Mouse (Mus musculus): ENCODE measurements around the gene Kalrn. TPM values are rescaled to one million over a fixed set of nuclear protein-coding genes. Genes with fewer than 3 reads are reported as not detected.

Kalrn gene
- polyA plus RNA-seq, 1 experiment from 2014 or later = 12.7 TPM

- H3K9me3 ChIP-seq (replicated peaks) = no peaks in the 10 kb centered on the region
- DNase-seq (no peak), ATAC-seq (ENCODE audit: low read depth) (no peak)
- H3K4me3 ChIP-seq (replicated peaks) = no peak overlapping the region
- WGBS (ENCODE audit: insufficient replicate concordance) = 55% methylated on average over 10 of the region's 10 CpGs
- no peaks in the 10 kb centered on the region for H3K27me3 ChIP-seq
- H3K4me1 ChIP-seq (replicated peaks) = no peaks in the 10 kb centered on the region
- H3K27ac ChIP-seq = no peak overlapping the region
- no peaks in the 10 kb centered on the region for H3K36me3 ChIP-seq
- no peak overlapping the region for H3K4me2 ChIP-seq
- H3K9ac ChIP-seq = no peak overlapping the region
Observed at GRCm38 (mm10) chr16:34347574-34347973, 225.8 kb downstream of the Kalrn start.

GRCm38 (mm10) chr16:34344895-34345876 is 228.1 kb downstream of the Kalrn start:
- Histone ChIP-seq H3K4me2 (no peak overlapping the region), H3K9ac (no peak overlapping the region), H3K4me3 (replicated peaks) (no peak overlapping the region), H3K9me3 (replicated peaks) (no peaks in the 10 kb centered on the region), H3K4me1 (replicated peaks) (no peaks in the 10 kb centered on the region), H3K27me3 (no peaks in the 10 kb centered on the region), H3K27ac (no peak overlapping the region), H3K36me3 (no peaks in the 10 kb centered on the region)
- no peak for ATAC-seq (ENCODE audit: low read depth)
- WGBS (ENCODE audit: insufficient replicate concordance) = 59% methylated on average over 8 of the region's 8 CpGs
- no peak for DNase-seq

GRCm38 (mm10) chr16:34343968-34344367 is 229.4 kb downstream of the Kalrn start:
- no peak overlapping the region for H3K9ac ChIP-seq

GRCm38 (mm10) chr16:34343161-34343560 is 230.2 kb downstream of the Kalrn start:
- Histone ChIP-seq H3K4me1 (replicated peaks) (no peaks in the 10 kb centered on the region), H3K27ac (no peak overlapping the region), H3K4me3 (replicated peaks) (no peak overlapping the region), H3K36me3 (no peaks in the 10 kb centered on the region), H3K9ac (no peak overlapping the region), H3K4me2 (no peak overlapping the region), H3K9me3 (replicated peaks) (no peaks in the 10 kb centered on the region), H3K27me3 (no peaks in the 10 kb centered on the region)
- ATAC-seq (ENCODE audit: low read depth) (no peak), DNase-seq (no peak)
- WGBS (ENCODE audit: insufficient replicate concordance) = 60% methylated on average over 4 of the region's 4 CpGs

More at GRCm38 (mm10) chr16:34343968-34344367, 229.4 kb downstream of the Kalrn start:
- Histone ChIP-seq H3K27me3 (no peaks in the 10 kb centered on the region), H3K9me3 (replicated peaks) (no peaks in the 10 kb centered on the region), H3K27ac (no peak overlapping the region), H3K4me2 (no peak overlapping the region), H3K4me3 (replicated peaks) (no peak overlapping the region), H3K4me1 (replicated peaks) (no peaks in the 10 kb centered on the region), H3K36me3 (no peaks in the 10 kb centered on the region)
- 49% methylated on average over 1 of the region's 1 CpGs for WGBS (ENCODE audit: insufficient replicate concordance)
- ATAC-seq (ENCODE audit: low read depth) = no peak
- no peak for DNase-seq

GRCm38 (mm10) chr16:34342369-34343160 is 230.8 kb downstream of the Kalrn start:
- DNase-seq (no peak), ATAC-seq (ENCODE audit: low read depth) (no peak)
- Histone ChIP-seq H3K27me3 (no peaks in the 10 kb centered on the region), H3K4me2 (no peak overlapping the region), H3K9ac (no peak overlapping the region), H3K4me1 (replicated peaks) (no peaks in the 10 kb centered on the region), H3K4me3 (replicated peaks) (no peak overlapping the region), H3K27ac (no peak overlapping the region), H3K9me3 (replicated peaks) (no peaks in the 10 kb centered on the region), H3K36me3 (no peaks in the 10 kb centered on the region)
- 23% methylated on average over 7 of the region's 7 CpGs for WGBS (ENCODE audit: insufficient replicate concordance)

- DNase-seq (no peak), ATAC-seq (ENCODE audit: low read depth) (no peak)
- Histone ChIP-seq H3K27ac (no peak overlapping the region), H3K4me2 (no peak overlapping the region), H3K27me3 (no peaks in the 10 kb centered on the region), H3K9ac (no peak overlapping the region), H3K36me3 (no peaks in the 10 kb centered on the region), H3K9me3 (replicated peaks) (no peaks in the 10 kb centered on the region), H3K4me3 (replicated peaks) (no peak overlapping the region), H3K4me1 (replicated peaks) (peaks cover 2% of the 10 kb centered on the region; the same call in 1 of the 2 replicates)
- 63% methylated on average over 4 of the region's 4 CpGs for WGBS (ENCODE audit: insufficient replicate concordance)
Observed at GRCm38 (mm10) chr16:34334919-34335318, 238.4 kb downstream of the Kalrn start.

- DNase-seq = no peak
Observed at GRCm38 (mm10) chr16:34331630-34332029, 241.7 kb downstream of the Kalrn start.

GRCm38 (mm10) chr16:34329876-34330275 is 243.5 kb downstream of the Kalrn start:
- Histone ChIP-seq H3K36me3 (no peaks in the 10 kb centered on the region), H3K27ac (no peak overlapping the region), H3K27me3 (no peaks in the 10 kb centered on the region), H3K4me1 (replicated peaks) (peaks cover 5% of the 10 kb centered on the region; the same call in 1 of the 2 replicates), H3K9me3 (replicated peaks) (no peaks in the 10 kb centered on the region), H3K4me3 (replicated peaks) (no peak overlapping the region), H3K9ac (no peak overlapping the region), H3K4me2 (no peak overlapping the region)
- DNase-seq (no peak), ATAC-seq (ENCODE audit: low read depth) (no peak)
- WGBS (ENCODE audit: insufficient replicate concordance) = 81% methylated on average over 9 of the region's 9 CpGs

More at GRCm38 (mm10) chr16:34331630-34332029, 241.7 kb downstream of the Kalrn start:
- no peak overlapping the region for H3K4me3 ChIP-seq (replicated peaks)
- no peak overlapping the region for H3K27ac ChIP-seq
- no peaks in the 10 kb centered on the region for H3K27me3 ChIP-seq
- peaks cover 2% of the 10 kb centered on the region; the same call in 1 of the 2 replicates for H3K4me1 ChIP-seq (replicated peaks)
- ATAC-seq (ENCODE audit: low read depth) = no peak
- H3K9ac ChIP-seq = no peak overlapping the region
- H3K9me3 ChIP-seq (replicated peaks) = no peaks in the 10 kb centered on the region
- H3K36me3 ChIP-seq = no peaks in the 10 kb centered on the region
- no peak overlapping the region for H3K4me2 ChIP-seq
- WGBS (ENCODE audit: insufficient replicate concordance) = 75% methylated on average over 5 of the region's 5 CpGs

GRCm38 (mm10) chr16:34329431-34329873 is 243.9 kb downstream of the Kalrn start:
- H3K36me3 ChIP-seq = no peaks in the 10 kb centered on the region
- H3K27ac ChIP-seq = no peak overlapping the region
- H3K9me3 ChIP-seq (replicated peaks) = no peaks in the 10 kb centered on the region
- no peak overlapping the region for H3K4me2 ChIP-seq
- H3K27me3 ChIP-seq = no peaks in the 10 kb centered on the region
- H3K9ac ChIP-seq = no peak overlapping the region
- ATAC-seq (ENCODE audit: low read depth) (no peak), DNase-seq (no peak)
- 0 out of 2 replicates have a peak, but pooled peaks cover 4% of the 10 kb centered on the region for H3K4me1 ChIP-seq (replicated peaks)
- WGBS (ENCODE audit: insufficient replicate concordance) = 63% methylated on average over 12 of the region's 12 CpGs
- no peak overlapping the region for H3K4me3 ChIP-seq (replicated peaks)

- H3K4me1 ChIP-seq (replicated peaks) = 0 out of 2 replicates have a peak, but pooled peaks cover 4% of the 10 kb centered on the region
- no peak overlapping the region for H3K27ac ChIP-seq
- H3K4me2 ChIP-seq = no peak overlapping the region
- DNase-seq (no peak), ATAC-seq (ENCODE audit: low read depth) (no peak)
- H3K9ac ChIP-seq = no peak overlapping the region
- H3K4me3 ChIP-seq (replicated peaks) = no peak overlapping the region
- no peaks in the 10 kb centered on the region for H3K27me3 ChIP-seq
- 59% methylated on average over 5 of the region's 5 CpGs for WGBS (ENCODE audit: insufficient replicate concordance)
- H3K9me3 ChIP-seq (replicated peaks) = no peaks in the 10 kb centered on the region
- H3K36me3 ChIP-seq = no peaks in the 10 kb centered on the region
Observed at GRCm38 (mm10) chr16:34327890-34328289, 245.4 kb downstream of the Kalrn start.

GRCm38 (mm10) chr16:34325869-34326268 is 247.5 kb downstream of the Kalrn start:
- H3K9ac ChIP-seq = no peak overlapping the region
- H3K4me3 ChIP-seq (replicated peaks) = no peak overlapping the region
- no peak overlapping the region for H3K4me2 ChIP-seq
- no peaks in the 10 kb centered on the region for H3K27me3 ChIP-seq
- H3K36me3 ChIP-seq = no peaks in the 10 kb centered on the region
- ATAC-seq (ENCODE audit: low read depth) = no peak
- H3K4me1 ChIP-seq (replicated peaks) = 0 out of 2 replicates have a peak, but pooled peaks cover 4% of the 10 kb centered on the region
- no peak for DNase-seq
- no peaks in the 10 kb centered on the region for H3K9me3 ChIP-seq (replicated peaks)
- WGBS (ENCODE audit: insufficient replicate concordance) = 38% methylated on average over 3 of the region's 3 CpGs
- no peak overlapping the region for H3K27ac ChIP-seq

Data from liver, embryonic 13.5 days (tissue).